Mouse (Mus musculus): ENCODE data around the gene Adgrf2.

Adgrf2 gene

GRCm38 (mm10) chr17:42741801-42742217, at the start of gene Adgrf2:
Gene Adgrf2 (minus strand): TSS chr17:42742179.
- no peak for DNase-seq (ENCODE audit: low spot score in 2 of 2)

GRCm38 (mm10) chr17:42790787-42791186, 48.8 kb upstream of the Adgrf2 start:
- DNase-seq (ENCODE audit: low spot score in 2 of 2) = no peak

GRCm38 (mm10) chr17:42789723-42790122, 47.7 kb upstream of the Adgrf2 start:
- DNase-seq (ENCODE audit: low spot score in 2 of 2) = no peak

GRCm38 (mm10) chr17:42788686-42789453, 46.9 kb upstream of the Adgrf2 start:
- no peak for DNase-seq (ENCODE audit: low spot score in 2 of 2)

- peak; percentile 74 to 86 for DNase-seq (ENCODE audit: low spot score in 2 of 2)
Measured at GRCm38 (mm10) chr17:42782156-42782757, 40.3 kb upstream of the Adgrf2 start.

- DNase-seq (ENCODE audit: low spot score in 2 of 2) = no peak
Measured at GRCm38 (mm10) chr17:42753791-42754190, 11.8 kb upstream of the Adgrf2 start.

GRCm38 (mm10) chr17:42752173-42752572, 10.2 kb upstream of the Adgrf2 start:
- DNase-seq (ENCODE audit: low spot score in 2 of 2) = no peak

GRCm38 (mm10) chr17:42745657-42746420, 3.9 kb upstream of the Adgrf2 start:
- no peak for DNase-seq (ENCODE audit: low spot score in 2 of 2)

- peak in 1 of 2 experiments; percentile 17 for DNase-seq (ENCODE audit: low spot score in 2 of 2)
Measured at GRCm38 (mm10) chr17:42742823-42743222, 844 bp upstream of the Adgrf2 start.

GRCm38 (mm10) chr17:42738794-42739193, 3.2 kb downstream of the Adgrf2 start:
- no peak for DNase-seq (ENCODE audit: low spot score in 2 of 2)

- no peak for DNase-seq (ENCODE audit: low spot score in 2 of 2)
Measured at GRCm38 (mm10) chr17:42717161-42717560, 24.8 kb downstream of the Adgrf2 start.

- no peak for DNase-seq (ENCODE audit: low spot score in 2 of 2)
Measured at GRCm38 (mm10) chr17:42714991-42715390, 27.0 kb downstream of the Adgrf2 start.

- peak; percentile 29 to 68 for DNase-seq (ENCODE audit: low spot score in 2 of 2)
Measured at GRCm38 (mm10) chr17:42710717-42711116, 31.3 kb downstream of the Adgrf2 start.

GRCm38 (mm10) chr17:42705611-42706010, 36.4 kb downstream of the Adgrf2 start:
- DNase-seq (ENCODE audit: low spot score in 2 of 2) = no peak

- no peak for DNase-seq (ENCODE audit: low spot score in 2 of 2)
Measured at GRCm38 (mm10) chr17:42702198-42702597, 39.8 kb downstream of the Adgrf2 start.

GRCm38 (mm10) chr17:42694730-42695129, 47.2 kb downstream of the Adgrf2 start:
- peak in 1 of 2 experiments; percentile 51 for DNase-seq (ENCODE audit: low spot score in 2 of 2)

- peak in 1 of 2 experiments; percentile 17 for DNase-seq (ENCODE audit: low spot score in 2 of 2)
Measured at GRCm38 (mm10) chr17:42692136-42692535, 49.8 kb downstream of the Adgrf2 start, which contains the start of gene Adgrf4. Gene Adgrf4 (minus strand): TSS chr17:42692284.

- no peak for DNase-seq (ENCODE audit: low spot score in 2 of 2)
Measured at GRCm38 (mm10) chr17:42690531-42690930, 51.4 kb downstream of the Adgrf2 start.

Data from frontal cortex, postnatal 36 days (tissue).